Comparison of ENCODE assay signal across 15 mouse cellular contexts in genomic region chr13:28400459-28400858, GRCm38 (mm10).
DNase-seq lines count a peak whose midpoint lies in the region; ATAC-seq lines count a peak whose summit lies in the region.
"Had no signal": no experiment of that assay in that cellular context is flagged by ENCODE, and none has a peak within 500 bp of the region (broad histone marks: within the 10 kb centered on the region; RNA-seq: fewer than 3 reads in every experiment).

No protein-coding gene starts in this region.

- H3K9ac ChIP-seq in kidney, embryonic 14.5 days (ENCODE audit: low read depth, low read length) = no peak overlapping the region
- no peak overlapping the region for H3K9ac ChIP-seq in limb, embryonic 12.5 days (replicated peaks)
- H3K9ac ChIP-seq: liver, embryonic 12.5 days; neural tube, embryonic 12.5 days had no signal

- H3K4me1 ChIP-seq in kidney, embryonic 14.5 days (ENCODE audit: control insufficient read depth, insufficient read depth, low read length) = 0 out of 2 replicates have a peak, but pooled peaks cover 3% of the 10 kb centered on the region
- H3K4me1 ChIP-seq in limb, embryonic 12.5 days (replicated peaks) = peaks cover 11% of the 10 kb centered on the region
- H3K4me1 ChIP-seq: liver, embryonic 12.5 days had no signal

- no peaks in the 10 kb centered on the region for H3K9me3 ChIP-seq in kidney, embryonic 14.5 days (ENCODE audit: control insufficient read depth, low read length)
- H3K9me3 ChIP-seq in limb, embryonic 12.5 days = no peaks in the 10 kb centered on the region
- H3K9me3 ChIP-seq: liver, embryonic 12.5 days; neural tube, embryonic 12.5 days had no signal

- H3K27me3 ChIP-seq in kidney, embryonic 14.5 days (ENCODE audit: control insufficient read depth, insufficient read depth, low read length) = no peaks in the 10 kb centered on the region
- no peaks in the 10 kb centered on the region for H3K27me3 ChIP-seq in limb, embryonic 12.5 days
- H3K27me3 ChIP-seq: liver, embryonic 12.5 days; neural tube, embryonic 12.5 days had no signal

- WGBS in kidney, embryonic 14.5 days = 9% methylated on average over 7 of the region's 7 CpGs
- WGBS in limb, embryonic 12.5 days = 13% methylated on average over 7 of the region's 7 CpGs

- ATAC-seq in kidney, embryonic 14.5 days (ENCODE audit: low FRiP score, low TSS enrichment) = 0 out of 2 replicates have a peak, but pooled peaks have one; percentile 32
- no peak for ATAC-seq in limb, embryonic 12.5 days (ENCODE audit: insufficient number of reproducible peaks, insufficient read depth, low FRiP score, low TSS enrichment, low read depth)
- ATAC-seq: liver, embryonic 12.5 days had no signal

- no peak overlapping the region; the same call in 1 of the 2 replicates for H3K4me2 ChIP-seq in kidney, embryonic 14.5 days (replicated peaks; ENCODE audit: low read depth, low read length)
- no peak overlapping the region for H3K4me2 ChIP-seq in limb, embryonic 12.5 days
- H3K4me2 ChIP-seq: liver, embryonic 12.5 days; neural tube, embryonic 12.5 days had no signal

- no peaks in the 10 kb centered on the region for H3K36me3 ChIP-seq in kidney, embryonic 14.5 days (ENCODE audit: control insufficient read depth, insufficient read depth, low read length)
- H3K36me3 ChIP-seq in limb, embryonic 12.5 days = no peaks in the 10 kb centered on the region
- H3K36me3 ChIP-seq: liver, embryonic 12.5 days; neural tube, embryonic 12.5 days had no signal

- no peak for DNase-seq in kidney, postnatal 36 days
- DNase-seq in MN1 (ENCODE audit: low spot score) = peak; percentile 13
- peak; percentile 49 for DNase-seq in embryo, embryonic 11 days
- no peak for DNase-seq in layer of hippocampus, adult 9-10 months (ENCODE audit: low spot score)
- DNase-seq in urinary bladder, postnatal 14 days (ENCODE audit: low spot score) = no peak
- DNase-seq in adrenal gland, postnatal 36 days = no peak
- DNase-seq: adrenal gland, postnatal 25 days; cerebellum, adult 9-11 months; gastrocnemius, postnatal 14 days; layer of hippocampus, adult 9-11 months; thymus, adult 2 months had no signal

- H3K27ac ChIP-seq in kidney, embryonic 14.5 days (ENCODE audit: low read depth, low read length) = peak overlapping the region; percentile 42; the same call in 1 of the 2 replicates
- peak overlapping the region; percentile 51; the same call in 1 of the 2 replicates for H3K27ac ChIP-seq in limb, embryonic 12.5 days
- H3K27ac ChIP-seq: liver, embryonic 12.5 days; neural tube, embryonic 12.5 days had no signal

- H3K4me3 ChIP-seq in kidney, embryonic 14.5 days (ENCODE audit: low read length) = no peak overlapping the region
- H3K4me3 ChIP-seq in limb, embryonic 12.5 days (replicated peaks) = no peak overlapping the region
- H3K4me3 ChIP-seq: liver, embryonic 12.5 days; neural tube, embryonic 12.5 days had no signal

Comparison
In these comparisons a context has a peak if more than half of its experiments do, and no peak if none do; other contexts are left out.
1. DNase-seq: peak in MN1 (single experiment) and embryo, embryonic 11 days (single experiment); none in kidney, postnatal 36 days (0 of 2), layer of hippocampus, adult 9-10 months (single experiment), urinary bladder, postnatal 14 days (single experiment) and adrenal gland, postnatal 36 days (0 of 2).